Mouse (Mus musculus) MEL (cell line): ENCODE measurements around the gene Dnajc15. TPM values are rescaled to one million over a fixed set of nuclear protein-coding genes. Genes with fewer than 3 reads are reported as not detected.

Experiments used
- DNase-seq: peaks from one replicate; pipeline ENCODE4 v3.0.0; 2011; ENCODE audit warnings: low read depth, low spot score
- H3K27ac ChIP-seq: 2 replicates; pipeline ENCODE4 v1.5.1; 2012; ENCODE audit warnings: low read depth, mild to moderate bottlenecking, control low read depth, low read length, moderate library complexity; ENCODE audit not compliant: control insufficient read depth
- H3K27me3 ChIP-seq, 2 experiments: fragments of 150-350 bp in 1 of 2; sonication (generic) in 1 of 2; 2 replicates each; pipeline ENCODE4 v1.6.1; 2012; ENCODE audit warnings: low read length in 2 of 2, mild to moderate bottlenecking in 2 of 2, improper control_type of control experiment in 1 of 2, moderate library complexity in 1 of 2; ENCODE audit not compliant: insufficient read depth in 2 of 2, control insufficient read depth in 1 of 2
- H3K36me3 ChIP-seq, 2 experiments: 2 replicates each; pipeline ENCODE4 v1.6.1; 2012 to 2014; ENCODE audit warnings: low read length in 2 of 2, improper control_type of control experiment in 1 of 2, inconsistent platforms in 1 of 2, mild to moderate bottlenecking in 1 of 2; ENCODE audit not compliant: insufficient read depth in 2 of 2, control insufficient read depth in 1 of 2
- H3K4me1 ChIP-seq, 2 experiments: fragments of 150-350 bp in 1 of 2; sonication (generic) in 1 of 2; 2 replicates each; pipeline ENCODE4 v1.6.1; 2012; ENCODE audit warnings: low read length in 2 of 2, improper control_type of control experiment in 1 of 2, mild to moderate bottlenecking in 1 of 2; ENCODE audit not compliant: insufficient read depth in 2 of 2, control insufficient read depth in 1 of 2
- H3K4me3 ChIP-seq, 2 experiments: fragments of 150-350 bp in 1 of 2; sonication (generic) in 1 of 2; 2 replicates each; pipeline ENCODE4 v1.5.1; 2012; ENCODE audit warnings: low read depth in 2 of 2, low read length in 2 of 2, mild to moderate bottlenecking in 2 of 2, moderate library complexity in 2 of 2, control low read depth in 1 of 2, improper control_type of control experiment in 1 of 2; ENCODE audit not compliant: control insufficient read depth in 1 of 2, insufficient read depth in 1 of 2
- H3K79me2 ChIP-seq: 2 replicates; pipeline ENCODE4 v1.6.1; 2012; ENCODE audit warnings: mild to moderate bottlenecking, low read length, moderate library complexity; ENCODE audit not compliant: control insufficient read depth, poor library complexity, insufficient read depth
- H3K9ac ChIP-seq: 2 replicates; pipeline ENCODE4 v1.6.1; 2012; ENCODE audit warnings: low read depth, mild to moderate bottlenecking, control low read depth, low read length, moderate library complexity; ENCODE audit not compliant: control insufficient read depth, poor library complexity, severe bottlenecking
- H3K9me3 ChIP-seq: fragments of 150-350 bp; sonication (generic); replicated peaks from 2 replicates; pipeline ENCODE4 v1.6.1; 2012; ENCODE audit warnings: mild to moderate bottlenecking, low read length, improper control_type of control experiment, moderate library complexity; ENCODE audit not compliant: insufficient read depth
- BHLHE40 ChIP-seq: IDR thresholded peaks from 2 replicates; pipeline ENCODE4 v1.6.1; 2012; ENCODE audit warnings: low read depth, mild to moderate bottlenecking, inconsistent platforms, low read length, improper control_type of control experiment, borderline replicate concordance
- CHD2 ChIP-seq: IDR thresholded peaks from 2 replicates; pipeline ENCODE4 v1.6.1; 2011; ENCODE audit warnings: low read length, improper control_type of control experiment
- CTCF ChIP-seq, 3 experiments: IDR thresholded peaks in 2 of 3; conservative IDR thresholded peaks in 1 of 3; 2 replicates each; pipeline ENCODE4 v1.5.1; 2011 to 2012; ENCODE audit warnings: low read length in 3 of 3, low read depth in 2 of 3, mild to moderate bottlenecking in 2 of 3, improper control_type of control experiment in 1 of 3, inconsistent platforms in 1 of 3, mixed read lengths in 1 of 3, moderate library complexity in 1 of 3; ENCODE audit not compliant: control insufficient read depth in 1 of 3, insufficient read depth in 1 of 3, poor library complexity in 1 of 3, severe bottlenecking in 1 of 3
- ELF1 ChIP-seq: IDR thresholded peaks from 2 replicates; pipeline ENCODE4 v1.6.1; 2014; ENCODE audit warnings: low read depth, mild to moderate bottlenecking, inconsistent platforms, low read length, improper control_type of control experiment, moderate library complexity
- GABPA ChIP-seq: IDR thresholded peaks from 2 replicates; pipeline ENCODE4 v1.6.1; 2012; ENCODE audit warnings: low read depth, mild to moderate bottlenecking, inconsistent platforms, low read length, improper control_type of control experiment, moderate library complexity
- HCFC1 ChIP-seq: IDR thresholded peaks from 2 replicates; pipeline ENCODE4 v1.6.1; 2012; ENCODE audit warnings: low read depth, mild to moderate bottlenecking, inconsistent platforms, low read length, improper control_type of control experiment, moderate library complexity
- JUND ChIP-seq: IDR thresholded peaks from 2 replicates; pipeline ENCODE4 v1.6.1; 2011; ENCODE audit warnings: low read depth, mild to moderate bottlenecking, improper control_type of control experiment, low read length
- MAFK ChIP-seq: IDR thresholded peaks from 2 replicates; pipeline ENCODE4 v1.6.1; 2011; ENCODE audit warnings: low read depth, mild to moderate bottlenecking, low read length, improper control_type of control experiment, borderline replicate concordance
- MEF2A ChIP-seq: IDR thresholded peaks from 2 replicates; pipeline ENCODE4 v1.6.1; 2014; ENCODE audit warnings: low read depth, mild to moderate bottlenecking, inconsistent platforms, low read length, improper control_type of control experiment; ENCODE audit not compliant: poor library complexity, insufficient replicate concordance, severe bottlenecking; ENCODE audit errors: extremely low read depth
- MYB ChIP-seq: IDR thresholded peaks from 2 replicates; pipeline ENCODE4 v1.6.1; 2011; ENCODE audit warnings: mild to moderate bottlenecking, low read depth, low read length, improper control_type of control experiment
- MYC ChIP-seq: IDR thresholded peaks from 2 replicates; pipeline ENCODE4 v1.6.1; 2011; ENCODE audit warnings: low read depth, mild to moderate bottlenecking, low read length, improper control_type of control experiment, moderate library complexity
- NELFE ChIP-seq: IDR thresholded peaks from 2 replicates; pipeline ENCODE4 v1.6.1; 2011; ENCODE audit warnings: low read depth, low read length, improper control_type of control experiment
- NRF1 ChIP-seq: IDR thresholded peaks from 2 replicates; pipeline ENCODE4 v1.6.1; 2014; ENCODE audit warnings: low read depth, mild to moderate bottlenecking, inconsistent platforms, low read length, improper control_type of control experiment, moderate library complexity; ENCODE audit not compliant: poor library complexity, insufficient read depth, severe bottlenecking
- POLR2AphosphoS2 ChIP-seq: IDR thresholded peaks from 2 replicates; pipeline ENCODE4 v1.6.1; 2011; ENCODE audit warnings: low read length, improper control_type of control experiment
- RAD21 ChIP-seq: IDR thresholded peaks from 2 replicates; pipeline ENCODE4 v1.6.1; 2011; ENCODE audit warnings: mild to moderate bottlenecking, low read depth, low read length, improper control_type of control experiment
- RCOR1 ChIP-seq: IDR thresholded peaks from 2 replicates; pipeline ENCODE4 v1.6.1; 2012; ENCODE audit warnings: low read depth, mild to moderate bottlenecking, inconsistent platforms, low read length, improper control_type of control experiment
- SIN3A ChIP-seq: IDR thresholded peaks from 2 replicates; pipeline ENCODE4 v1.6.1; 2012; ENCODE audit warnings: low read length, improper control_type of control experiment, inconsistent platforms
- SMC3 ChIP-seq: IDR thresholded peaks from 2 replicates; pipeline ENCODE4 v1.6.1; 2011; ENCODE audit warnings: low read depth, low read length, improper control_type of control experiment
- TAL1 ChIP-seq: IDR thresholded peaks from 2 replicates; pipeline ENCODE4 v1.6.1; 2012; ENCODE audit warnings: mild to moderate bottlenecking, inconsistent platforms, low read length, moderate library complexity, mixed read lengths
- TBP ChIP-seq: IDR thresholded peaks from 2 replicates; pipeline ENCODE4 v1.8.0; 2011; ENCODE audit warnings: low read depth, low read length, improper control_type of control experiment
- TCF12 ChIP-seq: IDR thresholded peaks from 2 replicates; pipeline ENCODE4 v1.6.1; 2014; ENCODE audit warnings: low read depth, mild to moderate bottlenecking, inconsistent platforms, low read length, improper control_type of control experiment, moderate library complexity
- UBTF ChIP-seq: IDR thresholded peaks from 2 replicates; pipeline ENCODE4 v1.6.1; 2012; ENCODE audit warnings: low read depth, mild to moderate bottlenecking, inconsistent platforms, low read length, improper control_type of control experiment, moderate library complexity, borderline replicate concordance; ENCODE audit not compliant: insufficient read depth
- USF2 ChIP-seq, 2 experiments: IDR thresholded peaks; 2 replicates each; pipeline ENCODE4 v1.6.1; 2011 to 2012; ENCODE audit warnings: improper control_type of control experiment in 2 of 2, low read length in 2 of 2, borderline replicate concordance in 1 of 2, inconsistent platforms in 1 of 2, low read depth in 1 of 2, mild to moderate bottlenecking in 1 of 2; ENCODE audit not compliant: insufficient read depth in 1 of 2
- ZC3H11A ChIP-seq: IDR thresholded peaks from 2 replicates; pipeline ENCODE4 v1.6.1; 2012; ENCODE audit warnings: low read depth, mild to moderate bottlenecking, inconsistent platforms, low read length, improper control_type of control experiment
- ZNF384 ChIP-seq: IDR thresholded peaks from 2 replicates; pipeline ENCODE4 v1.6.1; 2012; ENCODE audit warnings: low read depth, mild to moderate bottlenecking, inconsistent platforms, low read length, improper control_type of control experiment
- polyA plus RNA-seq, 2 experiments: library from polyadenylated mRNA; stranded (reverse) in 1 of 2; unstranded in 1 of 2; fragments of >175 nt in 1 of 2; fragments of >200 nt in 1 of 2; gene quantifications; 2 replicates each; pipeline versions ENCODE4 v1.2.1 to v1.2.4; 2012; ENCODE audit warnings: low replicate concordance in 2 of 2, low read depth in 1 of 2; ENCODE audit not compliant: insufficient read length in 2 of 2, insufficient read depth in 1 of 2, missing spikeins in 1 of 2
- total RNA-seq: library from RNA; depleted of rRNA; stranded (reverse); fragments of 300-350 nt; gene quantifications from 2 replicates; pipeline ENCODE4 v1.2.3, GENCODE M21; 2012

Dnajc15 gene
- total and polyA plus RNA-seq, 3 experiments = not detected

DNA sequence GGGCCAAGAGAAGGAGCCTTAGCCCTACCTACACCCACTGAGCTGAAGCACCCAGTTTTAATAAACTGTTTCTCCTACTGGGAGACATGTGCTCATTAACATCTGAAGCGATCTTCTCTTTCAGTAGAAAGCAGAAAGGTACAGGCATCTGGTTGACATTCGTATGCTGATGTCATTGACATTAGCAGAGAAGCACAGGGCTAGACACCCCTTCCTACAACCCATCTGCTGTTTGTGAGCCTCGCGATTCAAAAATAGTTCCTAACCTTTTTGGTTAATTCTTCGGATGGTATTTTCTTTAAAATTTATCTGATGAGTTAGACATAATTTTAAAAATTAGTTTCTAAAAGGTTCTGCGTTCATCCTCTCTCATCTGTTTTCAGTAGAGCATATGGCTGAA is 81.9 kb downstream of the Dnajc15 start:
- no peaks in the 10 kb centered on the region for H3K9me3 ChIP-seq
- TF ChIP-seq ELF1 (no peak), BHLHE40 (no peak), TBP (no peak), SIN3A (no peak), MYB (no peak), RAD21 (no peak)

DNA sequence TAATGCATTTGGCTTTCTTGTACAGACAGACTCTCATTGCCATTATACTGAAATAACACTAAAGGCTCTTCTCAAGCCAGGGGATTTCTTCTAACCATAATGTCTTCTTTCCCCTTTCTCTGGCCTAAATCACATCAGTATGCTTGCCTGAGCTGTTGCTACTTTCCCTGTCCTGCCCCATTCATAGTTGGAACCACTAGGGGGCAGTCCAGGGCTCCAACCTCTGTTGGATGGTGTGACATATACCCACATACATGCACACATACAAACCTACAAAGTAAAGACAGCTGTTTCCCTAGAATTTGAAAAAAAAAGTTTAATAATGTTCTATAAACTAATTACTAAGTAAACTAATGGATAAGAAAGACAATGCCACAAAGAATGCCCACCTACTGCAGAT is 91.7 kb downstream of the Dnajc15 start:
- Histone ChIP-seq H3K27me3 (no peaks in the 10 kb centered on the region), H3K4me3 (no peak overlapping the region), H3K9me3 (no peaks in the 10 kb centered on the region), H3K4me1 (no peaks in the 10 kb centered on the region), H3K9ac (no peak overlapping the region), H3K27ac (no peak overlapping the region), H3K36me3 (no peaks in the 10 kb centered on the region), H3K79me2 (no peaks in the 10 kb centered on the region)
- no peak for DNase-seq
- TF ChIP-seq TBP (no peak), MYC (no peak), UBTF (no peak), TCF12 (no peak), MEF2A (no peak), TAL1 (no peak), ELF1 (no peak), RCOR1 (no peak), CTCF (IDR thresholded peaks at IDR 0.05 in 2 of 3, conservative IDR thresholded peaks at IDR 0.05 in 1 of 3; ENCODE audit: control insufficient read depth in 1 of 3, insufficient read depth in 1 of 3, low read depth in 2 of 3, low read length in 3 of 3, poor library complexity in 1 of 3, severe bottlenecking in 1 of 3) (no peak), HCFC1 (no peak), NELFE (no peak), JUND (no peak), POLR2AphosphoS2 (no peak), SIN3A (no peak)

More for the DNA sequence above, 81.9 kb downstream of the Dnajc15 start:
- Histone ChIP-seq H3K9ac (no peak overlapping the region), H3K36me3 (no peaks in the 10 kb centered on the region), H3K4me1 (no peaks in the 10 kb centered on the region), H3K27me3 (no peaks in the 10 kb centered on the region), H3K79me2 (no peaks in the 10 kb centered on the region), H3K4me3 (no peak overlapping the region), H3K27ac (no peak overlapping the region)
- no peak for DNase-seq

DNA sequence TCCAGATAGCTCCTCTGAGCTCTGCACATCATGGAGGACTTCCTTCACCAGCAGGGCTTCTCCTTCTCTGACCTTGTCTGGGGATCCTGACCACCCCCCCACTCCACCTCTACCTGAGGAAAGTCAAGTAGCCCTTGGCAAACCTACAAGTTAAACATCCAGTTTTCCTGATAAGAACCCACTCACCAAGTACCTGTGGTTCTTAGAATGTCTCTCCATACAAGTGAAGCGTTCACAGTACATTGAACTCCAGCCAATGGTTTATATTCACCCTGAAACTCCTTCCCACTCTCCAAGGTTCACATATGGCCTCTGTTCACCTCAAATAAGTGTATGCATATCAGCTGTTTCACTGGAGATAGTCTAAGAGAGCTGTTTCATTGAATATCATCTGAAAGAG is 97.6 kb downstream of the Dnajc15 start:
- Histone ChIP-seq H3K36me3 (no peaks in the 10 kb centered on the region), H3K9ac (no peak overlapping the region), H3K27me3 (no peaks in the 10 kb centered on the region), H3K79me2 (no peaks in the 10 kb centered on the region), H3K27ac (no peak overlapping the region), H3K9me3 (no peaks in the 10 kb centered on the region)
- TF ChIP-seq ELF1 (no peak), HCFC1 (no peak), ZNF384 (no peak), SMC3 (no peak), BHLHE40 (no peak), TBP (no peak), TAL1 (no peak), MYB (no peak), CTCF (IDR thresholded peaks at IDR 0.05 in 2 of 3, conservative IDR thresholded peaks at IDR 0.05 in 1 of 3; ENCODE audit: control insufficient read depth in 1 of 3, insufficient read depth in 1 of 3, low read depth in 2 of 3, low read length in 3 of 3, poor library complexity in 1 of 3, severe bottlenecking in 1 of 3) (no peak), CHD2 (no peak), ZC3H11A (no peak), USF2 (IDR thresholded peaks at IDR 0.05; ENCODE audit: borderline replicate concordance in 1 of 2, insufficient read depth in 1 of 2, low read depth in 1 of 2, low read length in 2 of 2) (no peak), GABPA (no peak), RCOR1 (no peak), NRF1 (no peak), MAFK (no peak), NELFE (no peak)
- TF ChIP-seq, all 39 proteins: peak for 0
- DNase-seq = no peak
- no peak overlapping the region for H3K4me3 ChIP-seq
- H3K4me1 ChIP-seq = no peaks in the 10 kb centered on the region
